Comparison of ENCODE assay signal across 9 mouse cellular contexts in the genomic region with DNA sequence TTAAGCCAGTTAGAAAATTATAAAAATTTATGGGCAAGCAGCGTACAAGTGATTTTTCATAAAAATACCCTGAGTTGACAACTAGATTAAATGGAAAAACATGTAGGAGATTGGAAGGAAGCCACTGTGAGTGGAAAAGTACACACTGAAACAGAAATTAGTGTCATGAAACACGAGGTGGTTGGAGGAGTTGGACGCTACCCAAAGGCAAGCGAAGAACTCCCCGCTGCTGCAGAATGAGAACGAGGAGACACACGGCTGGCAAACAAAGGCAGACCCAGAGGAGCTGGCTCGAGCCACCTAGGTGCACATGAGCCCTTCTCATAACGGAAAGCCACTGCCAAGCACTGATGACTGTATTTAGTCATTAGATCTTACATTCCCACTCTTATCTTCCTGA.
DNase-seq lines count a peak whose midpoint lies in the region; ATAC-seq and TF ChIP-seq lines count a peak whose summit lies in the region.
"Had no signal": no experiment of that assay in that cellular context is flagged by ENCODE, and none has a peak within 500 bp of the region (broad histone marks: within the 10 kb centered on the region; RNA-seq: fewer than 3 reads in every experiment).

No protein-coding gene starts in this region.

- no peak overlapping the region for H3K4me3 ChIP-seq in midbrain, postnatal 0 days (ENCODE audit: low read depth, low read length)
- H3K4me3 ChIP-seq in midbrain, embryonic 15.5 days: no peak overlapping the region
- H3K4me3 ChIP-seq in forebrain, embryonic 15.5 days: no peak overlapping the region
- no peak overlapping the region for H3K4me3 ChIP-seq in kidney, postnatal 0 days (replicated peaks; ENCODE audit: low read depth, low read length)
- no peak overlapping the region for H3K4me3 ChIP-seq in stomach, embryonic 16.5 days (replicated peaks; ENCODE audit: low read length)
- H3K4me3 ChIP-seq: heart, embryonic 13.5 days had no signal

- no peak for TF ChIP-seq CTCF in midbrain, postnatal 0 days (IDR thresholded peaks at IDR 0.05)
- TF ChIP-seq CTCF in kidney, postnatal 0 days (IDR thresholded peaks at IDR 0.05; ENCODE audit: low read depth): no peak

- ATAC-seq in midbrain, postnatal 0 days (ENCODE audit: low FRiP score): no peak
- no peak for ATAC-seq in midbrain, embryonic 15.5 days (replicated peaks)
- peak; percentile 57; the same call in 1 of the 2 replicates for ATAC-seq in forebrain, embryonic 15.5 days (replicated peaks)
- no peak for ATAC-seq in kidney, postnatal 0 days (replicated peaks; ENCODE audit: low FRiP score, low read depth)
- peak; percentile 44; the same call in 1 of the 2 replicates for ATAC-seq in stomach, embryonic 16.5 days (ENCODE audit: insufficient read depth, low FRiP score)
- no peak for ATAC-seq in megakaryocyte-erythroid progenitor cell, adult 5-6 weeks (replicated peaks; ENCODE audit: low FRiP score, low TSS enrichment, poor library complexity, severe bottlenecking)

- H3K4me1 ChIP-seq in midbrain, postnatal 0 days (ENCODE audit: insufficient read depth, low read length): no peaks in the 10 kb centered on the region
- H3K4me1 ChIP-seq in midbrain, embryonic 15.5 days: no peaks in the 10 kb centered on the region; the same call in 1 of the 2 replicates
- H3K4me1 ChIP-seq in forebrain, embryonic 15.5 days: peaks cover 11% of the 10 kb centered on the region; the same call in 1 of the 2 replicates
- H3K4me1 ChIP-seq in kidney, postnatal 0 days (replicated peaks; ENCODE audit: insufficient read depth, low read length): no peaks in the 10 kb centered on the region
- peaks cover 10% of the 10 kb centered on the region for H3K4me1 ChIP-seq in stomach, embryonic 16.5 days (ENCODE audit: control insufficient read depth, insufficient read depth, low read length)

- WGBS in midbrain, postnatal 0 days: 55% methylated on average over 9 of the region's 9 CpGs
- 50% methylated on average over 9 of the region's 9 CpGs for WGBS in midbrain, embryonic 15.5 days
- 37% methylated on average over 9 of the region's 9 CpGs for WGBS in forebrain, embryonic 15.5 days
- WGBS in kidney, postnatal 0 days: 49% methylated on average over 9 of the region's 9 CpGs
- WGBS in stomach, embryonic 16.5 days: 28% methylated on average over 9 of the region's 9 CpGs

- H3K9ac ChIP-seq in midbrain, postnatal 0 days (replicated peaks; ENCODE audit: low read length, poor library complexity, severe bottlenecking): no peak overlapping the region
- H3K9ac ChIP-seq in midbrain, embryonic 15.5 days: no peak overlapping the region
- H3K9ac ChIP-seq in forebrain, embryonic 15.5 days (replicated peaks): no peak overlapping the region
- no peak overlapping the region for H3K9ac ChIP-seq in kidney, postnatal 0 days (ENCODE audit: low read depth, low read length)
- no peak overlapping the region for H3K9ac ChIP-seq in stomach, embryonic 16.5 days (ENCODE audit: low read length)
- H3K9ac ChIP-seq: heart, embryonic 13.5 days had no signal

- peak; percentile 57 for DNase-seq in midbrain, postnatal 0 days (ENCODE audit: low spot score)
- DNase-seq in kidney, postnatal 0 days (ENCODE audit: low spot score): peak; percentile 19
- DNase-seq in left cerebral cortex, postnatal 4 days: peak; percentile 59
- no peak for DNase-seq in thymus, postnatal 0 days (ENCODE audit: low spot score)

- H3K4me2 ChIP-seq in midbrain, postnatal 0 days (ENCODE audit: low read depth, low read length, poor library complexity, severe bottlenecking): no peak overlapping the region
- H3K4me2 ChIP-seq in midbrain, embryonic 15.5 days: no peak overlapping the region
- peak overlapping the region; percentile 20 for H3K4me2 ChIP-seq in forebrain, embryonic 15.5 days (replicated peaks)
- H3K4me2 ChIP-seq in kidney, postnatal 0 days (ENCODE audit: low read length): no peak overlapping the region
- peak overlapping the region; percentile 13; the same call in 1 of the 2 replicates for H3K4me2 ChIP-seq in stomach, embryonic 16.5 days (ENCODE audit: low read depth, low read length)
- H3K4me2 ChIP-seq: heart, embryonic 13.5 days had no signal

- intact Hi-C loops in left cerebral cortex, postnatal 4 days (cut with DNase I): no loop called here

- H3K9me3 ChIP-seq in midbrain, postnatal 0 days (ENCODE audit: low read length): no peaks in the 10 kb centered on the region
- no peaks in the 10 kb centered on the region for H3K9me3 ChIP-seq in midbrain, embryonic 15.5 days
- no peaks in the 10 kb centered on the region for H3K9me3 ChIP-seq in forebrain, embryonic 15.5 days
- H3K9me3 ChIP-seq in kidney, postnatal 0 days (replicated peaks; ENCODE audit: low read length): no peaks in the 10 kb centered on the region
- H3K9me3 ChIP-seq in stomach, embryonic 16.5 days (replicated peaks; ENCODE audit: control insufficient read depth, low read length): no peaks in the 10 kb centered on the region
- H3K9me3 ChIP-seq: heart, embryonic 13.5 days had no signal

- no peak overlapping the region for H3K27ac ChIP-seq in midbrain, postnatal 0 days (ENCODE audit: low read depth, low read length)
- H3K27ac ChIP-seq in midbrain, embryonic 15.5 days: no peak overlapping the region
- peak overlapping the region; percentile 38; the same call in 1 of the 2 replicates for H3K27ac ChIP-seq in forebrain, embryonic 15.5 days (replicated peaks)
- no peak overlapping the region for H3K27ac ChIP-seq in kidney, postnatal 0 days
- H3K27ac ChIP-seq in stomach, embryonic 16.5 days (ENCODE audit: low read length): no peak overlapping the region
- H3K27ac ChIP-seq: heart, embryonic 13.5 days had no signal

- H3K36me3 ChIP-seq in midbrain, postnatal 0 days (ENCODE audit: insufficient read depth, low read length): no peaks in the 10 kb centered on the region
- H3K36me3 ChIP-seq in midbrain, embryonic 15.5 days (replicated peaks): no peaks in the 10 kb centered on the region
- no peaks in the 10 kb centered on the region for H3K36me3 ChIP-seq in forebrain, embryonic 15.5 days
- H3K36me3 ChIP-seq in kidney, postnatal 0 days (ENCODE audit: insufficient read depth, low read length): no peaks in the 10 kb centered on the region
- H3K36me3 ChIP-seq in stomach, embryonic 16.5 days (ENCODE audit: control insufficient read depth, insufficient read depth, low read length): no peaks in the 10 kb centered on the region
- H3K36me3 ChIP-seq: heart, embryonic 13.5 days had no signal

- no peaks in the 10 kb centered on the region for H3K27me3 ChIP-seq in midbrain, postnatal 0 days (ENCODE audit: insufficient read depth, low read length)
- H3K27me3 ChIP-seq in midbrain, embryonic 15.5 days (replicated peaks): no peaks in the 10 kb centered on the region
- H3K27me3 ChIP-seq in forebrain, embryonic 15.5 days: no peaks in the 10 kb centered on the region
- H3K27me3 ChIP-seq in kidney, postnatal 0 days (ENCODE audit: insufficient read depth, low read length): no peaks in the 10 kb centered on the region
- no peaks in the 10 kb centered on the region for H3K27me3 ChIP-seq in stomach, embryonic 16.5 days (ENCODE audit: control insufficient read depth, insufficient read depth, low read length)
- H3K27me3 ChIP-seq: heart, embryonic 13.5 days had no signal

Comparison
In these comparisons a context has a peak if more than half of its experiments do, and no peak if none do; other contexts are left out.
1. ATAC-seq: peak in forebrain, embryonic 15.5 days (single experiment) and stomach, embryonic 16.5 days (single experiment); none in midbrain, postnatal 0 days (single experiment), midbrain, embryonic 15.5 days (single experiment), kidney, postnatal 0 days (single experiment) and megakaryocyte-erythroid progenitor cell, adult 5-6 weeks (single experiment).
2. H3K4me2 ChIP-seq: peak in forebrain, embryonic 15.5 days (single experiment) and stomach, embryonic 16.5 days (single experiment); none in midbrain, postnatal 0 days (single experiment), midbrain, embryonic 15.5 days (single experiment) and kidney, postnatal 0 days (single experiment).